Mouse (Mus musculus) embryonic facial prominence, embryonic 11.5 days (tissue): ENCODE data around the gene Rrnad1. TPM values are rescaled to one million over a fixed set of nuclear protein-coding genes. Genes with fewer than 3 reads are reported as not detected.

Source experiments
- ATAC-seq: fragments of 200-750 bp; cut with Nextera tagmentation; replicated peaks from 2 replicates; pipeline ENCODE4 v1.8.0; 2017; ENCODE audit warnings: low read depth; ENCODE audit not compliant: insufficient number of reproducible peaks, low FRiP score, low TSS enrichment
- DNase-seq: peaks from one replicate; pipeline ENCODE4 v3.0.0-alpha.2; 2015; ENCODE audit warnings: low spot score
- H3K27ac ChIP-seq: fragments of 300-500 bp; sonication (generic); replicated peaks from 2 replicates; pipeline ENCODE4 v1.5.1; 2014; ENCODE audit warnings: mild to moderate bottlenecking, low read depth, low read length, control low read depth
- H3K27me3 ChIP-seq: fragments of 300-500 bp; sonication (generic); 2 replicates; pipeline ENCODE4 v1.6.1; 2014; ENCODE audit warnings: mild to moderate bottlenecking, low read length, moderate library complexity, mixed read lengths; ENCODE audit not compliant: control insufficient read depth, insufficient read depth
- H3K36me3 ChIP-seq: fragments of 300-500 bp; sonication (generic); replicated peaks from 2 replicates; pipeline ENCODE4 v1.6.1; 2014; ENCODE audit warnings: low read depth, mild to moderate bottlenecking, low read length, moderate library complexity, mixed read lengths; ENCODE audit not compliant: control insufficient read depth, insufficient read depth
- H3K4me1 ChIP-seq: fragments of 300-500 bp; sonication (generic); 2 replicates; pipeline ENCODE4 v1.6.1; 2014; ENCODE audit warnings: low read length, mixed read lengths; ENCODE audit not compliant: control insufficient read depth, insufficient read depth
- H3K4me2 ChIP-seq: fragments of 300-500 bp; sonication (generic); 2 replicates; pipeline ENCODE4 v1.6.1; 2014; ENCODE audit warnings: low read depth, mild to moderate bottlenecking, control low read depth, low read length, moderate library complexity
- H3K4me3 ChIP-seq: fragments of 300-500 bp; sonication (generic); 2 replicates; pipeline ENCODE4 v1.5.1; 2014; ENCODE audit warnings: low read depth, low read length, control low read depth
- H3K9ac ChIP-seq: fragments of 300-500 bp; sonication (generic); replicated peaks from 2 replicates; pipeline ENCODE4 v1.6.1; 2014; ENCODE audit warnings: mild to moderate bottlenecking, control low read depth, low read length
- H3K9me3 ChIP-seq: fragments of 300-500 bp; sonication (generic); replicated peaks from 2 replicates; pipeline ENCODE4 v1.6.1; 2016; ENCODE audit warnings: mild to moderate bottlenecking, low read length, inconsistent platforms, mixed read lengths; ENCODE audit not compliant: control insufficient read depth
- WGBS: fragments of 180-500 bp; shearing (Covaris S2); extraction: QIAGEN DNeasy Blood & Tissue Kit; methylation state at CpG from one replicate; pipeline ENCODE4 v1.1.7; 2014; 5-methylcytosine and 5-hydroxymethylcytosine counted together
- polyA plus RNA-seq: library from polyadenylated mRNA; unstranded; fragments of >200 nt; fragmentation: Nextera tagmentation; extraction: Ambion mirVana; gene quantifications from 2 replicates; pipeline ENCODE4 v1.2.1, GENCODE M21; 2014

Gene Rrnad1
- polyA plus RNA-seq, 1 experiment from 2014 or later, result 13.5 TPM

DNA sequence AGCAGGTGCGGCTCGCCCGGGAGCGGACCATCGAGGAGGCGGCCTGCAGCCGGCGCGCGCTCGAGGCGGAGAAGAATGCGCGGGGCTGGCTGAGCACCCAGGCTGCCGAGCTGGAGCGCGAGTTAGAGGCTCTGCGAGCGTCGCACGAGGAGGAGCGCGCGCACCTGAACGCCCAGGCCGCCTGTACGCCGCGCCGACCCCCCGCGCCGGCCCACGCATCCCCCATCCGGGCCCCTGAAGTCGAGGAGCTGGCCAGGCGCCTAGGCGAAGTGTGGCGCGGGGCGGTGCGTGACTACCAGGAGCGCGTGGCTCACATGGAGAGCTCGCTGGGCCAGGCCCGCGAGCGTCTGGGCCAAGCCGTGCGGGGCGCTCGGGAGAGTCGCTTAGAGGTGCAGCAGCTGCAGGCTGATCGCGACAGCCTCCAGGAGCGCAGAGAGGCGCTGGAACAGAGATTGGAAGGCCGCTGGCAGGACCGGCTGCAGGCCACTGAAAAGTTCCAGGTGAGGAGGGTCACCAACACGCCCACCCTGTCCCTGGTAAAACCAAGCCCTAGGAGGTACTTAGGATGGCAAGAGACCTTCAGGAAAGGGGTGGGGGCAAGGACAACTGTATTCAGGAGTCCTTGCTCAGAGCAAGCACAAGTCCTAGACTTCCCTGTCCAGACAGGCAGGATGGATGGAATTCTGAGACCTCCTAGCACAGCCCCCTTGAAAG lies 41.1 kb upstream of the Rrnad1 start:
- peak overlapping the region; percentile 57 for H3K4me3 ChIP-seq
- H3K9ac ChIP-seq, result peak overlapping the region; percentile 77
- 0 out of 2 replicates have a peak overlapping the region, but pooled peaks have one; percentile 61 for H3K27ac ChIP-seq
- WGBS, result under 1% methylated on average over 46 of the region's 60 CpGs
- ATAC-seq, result no peak
- H3K4me2 ChIP-seq, result peak overlapping the region; percentile 96
- peaks cover 12% of the 10 kb centered on the region for H3K4me1 ChIP-seq
- no peaks in the 10 kb centered on the region for H3K36me3 ChIP-seq
- H3K27me3 ChIP-seq, result no peaks in the 10 kb centered on the region; the same call in 1 of the 2 replicates
- peak; percentile 43 for DNase-seq
- no peaks in the 10 kb centered on the region for H3K9me3 ChIP-seq

DNA sequence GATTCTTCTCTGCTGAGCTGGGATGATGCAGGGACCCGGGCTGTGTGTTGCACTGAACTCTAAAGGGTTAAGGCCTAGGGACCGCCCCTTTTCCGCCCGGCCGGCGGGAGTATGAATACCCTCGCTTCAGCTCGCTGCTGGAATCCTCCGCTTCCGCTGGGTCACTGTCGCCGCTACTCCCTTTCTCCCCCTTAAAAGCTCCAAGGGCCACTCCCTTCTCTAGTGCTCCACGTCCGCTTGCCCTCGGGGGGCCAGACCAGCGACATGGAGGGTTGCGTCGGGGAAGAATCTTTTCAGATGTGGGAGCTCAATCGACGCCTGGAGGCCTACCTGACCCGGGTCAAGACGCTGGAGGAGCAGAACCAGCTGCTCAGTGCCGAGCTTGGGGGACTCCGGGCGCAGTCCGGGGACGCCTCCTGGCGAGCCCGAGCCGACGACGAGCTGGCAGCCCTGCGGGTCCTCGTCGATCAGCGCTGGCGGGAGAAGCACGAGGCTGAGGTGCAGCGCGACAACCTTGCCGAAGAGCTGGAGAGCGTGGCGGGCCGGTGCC lies 40.5 kb upstream of the Rrnad1 start, which contains the start of gene Nes:
TSS of gene Nes (plus strand) at position 140 of the 550 bp plus-strand sequence.
- Histone ChIP-seq H3K9me3 (no peaks in the 10 kb centered on the region), H3K4me3 (peak within 1 kb of the TSS; percentile 57), H3K36me3 (no peaks in the 10 kb centered on the region), H3K4me1 (peaks cover 12% of the 10 kb centered on the region), H3K27me3 (no peaks in the 10 kb centered on the region; the same call in 1 of the 2 replicates), H3K27ac (0 out of 2 replicates have a peak within 1 kb of the TSS, but pooled peaks have one; percentile 61), H3K4me2 (peak within 1 kb of the TSS; percentile 96), H3K9ac (peak within 1 kb of the TSS; percentile 77)
- DNase-seq (peak; percentile 91), ATAC-seq (peak; percentile 58)
- WGBS, result under 1% methylated on average over 44 of the region's 44 CpGs

DNA sequence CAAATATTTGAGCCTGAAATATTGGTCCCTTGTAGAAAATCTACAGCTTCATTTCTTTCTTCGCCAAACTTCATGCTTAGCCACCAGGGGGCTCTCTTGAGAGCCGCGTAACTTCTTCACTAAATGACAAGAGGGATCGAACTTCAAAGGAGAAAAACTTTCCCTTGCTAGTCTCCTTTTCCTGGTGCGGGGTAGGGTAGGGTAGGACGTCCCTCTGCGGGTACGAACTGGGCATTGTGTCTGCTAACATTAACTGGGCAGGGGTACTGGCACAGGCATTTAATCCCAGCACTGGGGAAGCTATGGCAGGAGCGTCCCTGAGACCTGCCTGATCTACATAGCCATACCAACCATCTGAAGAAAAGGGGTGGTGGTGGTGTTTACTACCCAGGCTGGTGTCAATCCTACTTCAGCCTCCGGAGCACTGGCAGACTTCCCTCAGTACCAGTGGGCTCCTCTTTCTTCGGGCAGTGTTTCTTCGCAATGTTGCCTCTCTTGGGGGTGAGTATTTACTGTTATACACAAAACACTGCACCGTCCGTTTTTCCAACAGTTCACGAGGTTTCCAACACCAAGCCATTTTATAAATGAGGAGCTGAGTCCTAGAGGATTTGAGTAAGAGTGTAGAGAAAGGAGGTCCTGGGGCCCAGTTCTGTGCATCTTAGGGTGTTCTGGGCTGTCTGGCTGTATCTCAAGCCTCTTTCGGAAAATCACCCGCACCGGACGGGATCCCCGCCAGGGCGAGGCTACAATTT lies 39.8 kb upstream of the Rrnad1 start:
- H3K9me3 ChIP-seq, result no peaks in the 10 kb centered on the region
- no peaks in the 10 kb centered on the region; the same call in 1 of the 2 replicates for H3K27me3 ChIP-seq
- no peak for ATAC-seq
- H3K4me2 ChIP-seq, result peak overlapping the region; percentile 96
- no peak overlapping the region for H3K27ac ChIP-seq
- no peaks in the 10 kb centered on the region for H3K36me3 ChIP-seq
- DNase-seq, result peak; percentile 90
- H3K4me3 ChIP-seq, result peak overlapping the region; percentile 57
- WGBS, result under 1% methylated on average over 21 of the region's 21 CpGs
- peak overlapping the region; percentile 10 for H3K9ac ChIP-seq
- H3K4me1 ChIP-seq, result peaks cover 12% of the 10 kb centered on the region

DNA sequence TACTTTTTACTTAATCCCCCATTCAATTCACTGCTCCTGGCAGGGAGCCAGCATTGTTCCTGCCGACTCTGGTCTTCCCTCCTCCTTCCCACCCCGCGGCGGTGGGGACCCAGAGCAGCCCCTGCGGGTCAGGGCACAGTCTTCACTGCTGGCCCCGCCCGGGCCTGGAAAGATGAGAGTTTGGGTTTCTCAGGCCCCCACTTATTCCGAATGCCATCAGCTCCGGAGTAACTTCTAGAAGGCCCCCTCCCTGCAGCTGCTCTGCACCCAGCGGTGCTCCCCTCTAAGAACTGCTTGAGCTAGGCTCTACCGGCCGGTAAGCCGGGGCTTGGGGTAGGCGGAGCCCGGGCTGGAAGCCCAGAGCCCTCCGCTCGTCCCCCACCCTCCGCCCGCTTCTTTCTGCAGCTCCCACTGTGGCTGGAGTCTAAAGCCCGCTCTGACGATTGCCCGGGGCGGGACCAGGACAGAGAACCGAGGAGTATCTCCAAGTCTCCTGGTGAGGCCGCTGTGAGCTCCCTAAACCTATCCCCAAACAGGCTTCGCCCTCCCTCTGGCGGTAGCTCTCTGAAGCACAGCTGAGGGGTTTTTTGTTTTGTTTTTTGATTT lies 30.2 kb upstream of the Rrnad1 start:
- 0% methylated on average over 27 of the region's 27 CpGs for WGBS
- Histone ChIP-seq H3K9me3 (no peaks in the 10 kb centered on the region), H3K4me3 (peak overlapping the region; percentile 36), H3K36me3 (no peaks in the 10 kb centered on the region), H3K9ac (peak overlapping the region; percentile 77), H3K4me1 (peaks cover 3% of the 10 kb centered on the region; the same call in 1 of the 2 replicates), H3K27me3 (no peaks in the 10 kb centered on the region), H3K4me2 (peak overlapping the region; percentile 60), H3K27ac (peak overlapping the region; percentile 97)
- ATAC-seq, result peak; percentile 97
- peak; percentile 99 for DNase-seq

DNA sequence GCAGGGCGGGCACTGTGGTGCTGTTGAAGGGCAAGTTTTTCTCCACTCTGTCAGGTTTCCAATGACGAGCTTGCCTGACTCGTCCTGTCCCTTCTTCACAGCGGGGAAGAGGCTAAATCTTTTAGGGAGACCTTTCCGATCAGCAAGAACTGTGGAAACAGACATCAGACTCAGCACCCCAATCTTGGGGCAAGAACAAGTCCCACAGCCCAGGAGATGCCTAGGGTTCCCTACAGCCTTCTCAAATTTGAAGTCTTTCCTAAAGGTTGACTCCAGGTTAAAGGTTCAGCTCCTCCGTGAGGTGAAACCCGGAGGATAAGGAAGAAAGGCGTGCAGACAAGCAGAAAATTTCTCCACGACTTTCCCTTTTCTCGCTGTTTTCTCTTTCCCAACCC lies 29.7 kb upstream of the Rrnad1 start:
- H3K4me1 ChIP-seq, result peaks cover 3% of the 10 kb centered on the region; the same call in 1 of the 2 replicates

DNA sequence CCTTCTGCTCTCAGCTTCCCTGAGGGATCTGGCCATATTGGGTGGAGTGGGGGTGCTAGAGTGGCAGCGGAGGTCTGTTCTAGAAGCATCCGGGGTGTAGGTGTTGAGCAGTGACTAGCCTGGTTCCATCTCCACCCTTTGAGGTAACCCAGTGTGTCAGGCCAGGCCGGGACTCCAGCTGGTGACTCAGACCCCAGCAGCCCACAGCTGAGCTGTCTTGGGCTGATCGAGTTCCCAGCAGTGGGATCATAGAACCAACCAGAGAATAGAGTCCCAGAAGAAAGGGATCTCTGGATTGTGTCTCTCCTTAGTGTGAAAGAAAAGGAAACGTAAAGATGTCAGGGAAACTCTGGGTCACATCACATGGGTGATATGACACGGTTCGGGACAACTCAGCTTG lies 28.9 kb upstream of the Rrnad1 start:
- Histone ChIP-seq H3K4me3 (no peak overlapping the region), H3K4me1 (peaks cover 3% of the 10 kb centered on the region; the same call in 1 of the 2 replicates), H3K36me3 (no peaks in the 10 kb centered on the region), H3K9ac (no peak overlapping the region), H3K27me3 (no peaks in the 10 kb centered on the region), H3K27ac (peak overlapping the region; percentile 97; the same call in 1 of the 2 replicates), H3K4me2 (no peak overlapping the region), H3K9me3 (no peaks in the 10 kb centered on the region)
- ATAC-seq, result no peak
- no peak for DNase-seq
- WGBS, result 63% methylated on average over 7 of the region's 7 CpGs

More for the DNA sequence above, 29.7 kb upstream of the Rrnad1 start:
- H3K36me3 ChIP-seq, result no peaks in the 10 kb centered on the region
- 6% methylated on average over 10 of the region's 10 CpGs for WGBS
- H3K4me2 ChIP-seq, result peak overlapping the region; percentile 60
- peak overlapping the region; percentile 77 for H3K9ac ChIP-seq
- ATAC-seq (no peak), DNase-seq (no peak)
- H3K9me3 ChIP-seq, result no peaks in the 10 kb centered on the region
- H3K27me3 ChIP-seq, result no peaks in the 10 kb centered on the region
- peak overlapping the region; percentile 36; the same call in 1 of the 2 replicates for H3K4me3 ChIP-seq
- H3K27ac ChIP-seq, result peak overlapping the region; percentile 97

DNA sequence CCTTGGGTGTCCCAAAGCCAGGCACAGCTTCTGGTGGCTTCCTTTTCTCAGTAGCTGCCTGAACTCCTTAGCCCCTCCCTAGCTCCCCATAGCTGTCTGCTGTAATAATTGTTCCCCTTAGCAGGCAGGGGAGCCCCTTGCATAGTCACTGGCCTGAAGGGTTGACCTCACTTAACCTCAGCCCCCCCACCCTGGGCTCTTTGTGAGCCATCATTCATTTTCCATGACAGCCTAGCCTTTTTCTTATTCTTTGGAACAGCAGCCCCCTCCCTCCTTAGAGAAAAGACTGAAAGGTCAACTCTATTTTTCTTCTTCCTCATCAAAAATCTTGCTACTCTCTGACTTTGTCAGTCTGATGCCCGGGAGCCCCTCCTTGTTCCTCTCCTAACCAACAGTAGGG lies 28.4 kb upstream of the Rrnad1 start:
- peaks cover 3% of the 10 kb centered on the region; the same call in 1 of the 2 replicates for H3K4me1 ChIP-seq
- H3K27me3 ChIP-seq, result no peaks in the 10 kb centered on the region
- no peak overlapping the region for H3K4me3 ChIP-seq
- DNase-seq (no peak), ATAC-seq (no peak)
- H3K27ac ChIP-seq, result 0 out of 2 replicates have a peak overlapping the region, but pooled peaks have one; percentile 97
- H3K36me3 ChIP-seq, result no peaks in the 10 kb centered on the region
- WGBS, result 13% methylated on average over 1 of the region's 1 CpGs
- H3K9me3 ChIP-seq, result no peaks in the 10 kb centered on the region
- H3K4me2 ChIP-seq, result no peak overlapping the region
- no peak overlapping the region for H3K9ac ChIP-seq
